Mouse (Mus musculus): ENCODE data around the gene Pabpn1.

Pabpn1 gene

DNA sequence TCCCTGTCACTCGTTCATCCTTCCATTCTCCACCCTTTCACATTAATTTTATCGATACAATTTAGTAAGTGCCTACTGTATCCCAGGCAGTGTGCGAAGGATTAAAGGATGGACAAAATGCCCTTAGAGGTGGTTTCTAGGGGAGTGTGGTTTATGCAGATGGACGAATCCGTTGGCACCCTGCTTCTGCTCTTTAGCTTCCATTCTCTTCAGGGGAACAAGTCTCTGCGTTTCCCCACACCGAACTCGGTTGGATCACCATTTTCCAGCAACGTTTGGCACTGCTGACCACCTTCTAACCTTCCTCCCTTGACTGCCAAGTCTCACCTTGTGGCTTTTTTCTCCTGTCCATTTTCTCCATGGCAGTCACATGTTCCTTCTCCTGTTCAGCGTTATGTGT, 21.0 kb downstream of the Pabpn1 start:
- TF ChIP-seq GATA4 (IDR thresholded peaks at IDR 0.05; ENCODE audit: insufficient replicate concordance, low read length), result no peak

DNA sequence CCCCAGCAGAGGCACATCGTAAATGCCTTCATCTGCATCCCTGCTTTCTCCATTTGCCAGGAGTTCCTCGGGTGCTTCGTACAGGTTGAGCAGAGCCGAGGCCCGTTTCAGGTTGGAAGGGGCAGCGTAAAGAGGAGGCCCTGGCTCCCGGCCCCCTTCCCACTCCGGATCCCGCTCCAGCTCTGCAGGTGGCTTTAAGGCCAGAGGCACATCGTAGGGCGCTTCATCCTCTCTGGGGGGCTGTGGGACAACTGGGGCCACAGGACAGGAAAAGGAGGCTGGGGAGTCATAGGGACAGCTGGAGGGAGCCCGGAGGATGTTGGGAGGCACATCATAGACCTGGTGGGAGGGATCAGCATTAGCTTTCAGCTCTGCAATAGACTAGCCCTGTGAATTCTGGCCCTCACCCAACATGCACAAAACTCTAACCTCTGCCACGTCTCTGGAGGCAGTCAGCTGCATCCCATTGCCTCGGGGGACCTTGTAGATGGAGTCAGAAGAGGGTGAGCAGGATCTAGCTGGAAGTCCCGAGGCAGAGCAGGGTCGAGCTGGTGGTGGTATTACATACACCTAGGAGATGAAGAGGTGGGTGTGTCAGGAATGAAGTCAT, 27.9 kb downstream of the Pabpn1 start:
- TF ChIP-seq GATA4 (IDR thresholded peaks at IDR 0.05; ENCODE audit: insufficient replicate concordance, low read length), result no peak

GRCm38 (mm10) chr14:54924641-54925348, 32.5 kb downstream of the Pabpn1 start:
- TF ChIP-seq GATA4 (IDR thresholded peaks at IDR 0.05; ENCODE audit: insufficient replicate concordance, low read length), result no peak

- TF ChIP-seq GATA4 (IDR thresholded peaks at IDR 0.05; ENCODE audit: insufficient replicate concordance, low read length), result no peak
These were observed 33.3 kb downstream of the Pabpn1 start, which contains the start of gene Efs for GRCm38 (mm10) chr14:54925349-54926342. Efs (minus strand) TSS chr14:54926126.

- TF ChIP-seq GATA4 (IDR thresholded peaks at IDR 0.05; ENCODE audit: insufficient replicate concordance, low read length), result no peak
These were observed 34.3 kb downstream of the Pabpn1 start for GRCm38 (mm10) chr14:54926401-54927158.

DNA sequence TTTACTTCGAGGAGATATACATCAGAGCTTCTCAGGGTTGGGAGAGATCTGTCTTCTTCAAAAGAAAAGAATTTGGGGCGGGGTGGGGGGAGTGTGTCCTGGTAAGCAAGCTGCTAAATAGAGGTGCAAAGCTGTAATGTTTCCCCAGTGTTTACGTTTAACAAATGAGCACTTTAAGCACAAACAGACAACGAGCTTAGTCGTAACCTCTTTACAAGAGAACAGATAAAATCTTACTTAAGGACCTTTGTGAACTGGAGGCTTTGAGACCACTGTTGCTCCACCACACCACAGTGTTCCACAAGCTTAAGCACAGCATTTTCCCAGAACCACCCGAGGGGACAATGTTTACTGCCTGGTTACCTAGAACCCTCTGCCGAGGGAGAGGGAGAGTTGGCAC, 35.0 kb downstream of the Pabpn1 start:
- TF ChIP-seq GATA4 (IDR thresholded peaks at IDR 0.05; ENCODE audit: insufficient replicate concordance, low read length), result no peak

- no peak for TF ChIP-seq GATA4 (IDR thresholded peaks at IDR 0.05; ENCODE audit: insufficient replicate concordance, low read length)
These were observed 37.5 kb downstream of the Pabpn1 start for GRCm38 (mm10) chr14:54929801-54930200.

DNA sequence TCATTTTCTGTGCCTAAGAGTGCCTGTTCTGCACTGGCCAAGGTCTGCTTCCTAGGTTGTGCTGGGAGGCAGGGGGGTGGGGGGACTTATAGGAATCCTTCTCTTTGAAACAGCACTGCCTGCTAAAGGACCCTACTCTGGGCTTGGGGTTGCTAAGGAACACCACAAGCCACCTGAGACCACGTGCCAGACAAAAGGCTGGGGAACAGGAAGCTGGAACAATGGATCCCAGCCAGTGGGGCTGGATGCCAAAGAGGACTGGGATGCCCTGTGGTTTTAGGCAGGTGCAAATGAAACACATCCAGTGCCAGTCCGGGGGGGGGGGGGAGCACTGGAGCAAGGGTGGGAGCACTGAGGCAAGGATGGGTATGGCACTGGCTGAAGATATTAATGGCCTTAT, 38.1 kb downstream of the Pabpn1 start:
- no peak for TF ChIP-seq GATA4 (IDR thresholded peaks at IDR 0.05; ENCODE audit: insufficient replicate concordance, low read length)

GRCm38 (mm10) chr14:54932645-54933150, 40.4 kb downstream of the Pabpn1 start, which contains the start of gene Il25:
Il25 (plus strand) TSS chr14:54932695.
- no peak for TF ChIP-seq GATA4 (IDR thresholded peaks at IDR 0.05; ENCODE audit: insufficient replicate concordance, low read length)

DNA sequence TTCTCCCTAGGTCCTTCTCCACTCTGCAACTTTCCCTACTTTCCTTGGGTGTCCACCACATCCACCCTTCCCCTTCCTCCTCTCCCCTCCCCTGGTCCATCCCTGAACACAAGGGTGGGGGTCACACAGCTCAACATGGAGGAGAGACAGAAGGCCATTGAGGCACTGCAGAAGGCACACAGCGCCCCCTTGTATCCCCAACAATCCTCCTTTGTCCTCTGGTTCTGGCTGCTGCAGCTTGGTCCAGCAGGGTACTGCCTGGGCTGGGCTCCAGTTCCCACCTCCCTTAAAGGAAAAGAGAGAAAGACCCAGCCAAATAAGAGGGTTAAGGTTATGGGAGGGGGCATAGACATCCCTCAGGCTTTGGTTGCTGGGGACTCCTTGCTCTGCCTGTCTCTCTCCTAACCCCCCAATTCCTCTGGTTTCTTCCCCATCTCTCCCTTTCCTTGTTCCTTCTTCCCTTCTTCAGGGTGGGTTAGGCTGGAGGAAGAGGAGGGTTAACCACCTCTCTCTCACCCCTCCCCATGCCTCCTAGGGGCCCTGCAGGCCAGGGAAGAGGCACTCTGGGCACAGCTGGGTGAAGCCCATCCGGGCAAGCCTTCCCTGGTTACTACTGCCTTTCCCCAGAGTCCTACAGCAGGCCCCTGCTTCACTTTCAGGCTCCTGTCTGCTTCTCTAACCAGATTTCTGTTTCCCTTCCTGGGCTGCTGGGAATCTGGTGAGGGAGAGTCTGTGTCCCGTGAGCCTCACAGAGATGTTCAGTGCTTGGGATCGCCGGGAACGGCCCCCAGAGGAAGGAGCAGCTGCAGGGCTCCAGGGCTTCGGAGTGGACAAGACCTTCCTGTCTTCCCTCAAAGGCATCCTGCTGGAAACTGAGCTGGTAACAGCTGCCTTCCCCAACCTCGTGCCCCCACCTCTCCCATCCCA, 43.9 kb downstream of the Pabpn1 start, which contains the start of gene Cmtm5:
Cmtm5 (plus strand) TSS at position 358 of the 927 bp plus-strand sequence.
- TF ChIP-seq GATA4 (IDR thresholded peaks at IDR 0.05; ENCODE audit: insufficient replicate concordance, low read length), result no peak

DNA sequence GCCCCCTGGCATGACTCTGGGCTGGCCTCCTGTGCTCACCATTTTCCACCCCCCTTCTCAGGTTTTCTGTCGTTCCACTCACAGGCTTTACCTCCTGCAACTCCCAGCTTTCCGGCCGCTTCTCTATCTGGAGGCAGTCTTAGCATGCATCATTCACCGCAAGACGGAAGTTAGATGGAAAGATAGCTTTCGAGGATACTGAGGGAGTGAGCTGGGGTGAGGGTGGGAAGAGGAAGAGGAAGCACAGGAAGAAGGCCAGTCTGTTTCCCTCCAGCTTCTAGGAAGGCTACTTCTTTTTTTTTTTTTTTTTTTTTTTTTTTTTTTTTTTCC, 44.5 kb downstream of the Pabpn1 start:
- no peak for TF ChIP-seq GATA4 (IDR thresholded peaks at IDR 0.05; ENCODE audit: insufficient replicate concordance, low read length)

DNA sequence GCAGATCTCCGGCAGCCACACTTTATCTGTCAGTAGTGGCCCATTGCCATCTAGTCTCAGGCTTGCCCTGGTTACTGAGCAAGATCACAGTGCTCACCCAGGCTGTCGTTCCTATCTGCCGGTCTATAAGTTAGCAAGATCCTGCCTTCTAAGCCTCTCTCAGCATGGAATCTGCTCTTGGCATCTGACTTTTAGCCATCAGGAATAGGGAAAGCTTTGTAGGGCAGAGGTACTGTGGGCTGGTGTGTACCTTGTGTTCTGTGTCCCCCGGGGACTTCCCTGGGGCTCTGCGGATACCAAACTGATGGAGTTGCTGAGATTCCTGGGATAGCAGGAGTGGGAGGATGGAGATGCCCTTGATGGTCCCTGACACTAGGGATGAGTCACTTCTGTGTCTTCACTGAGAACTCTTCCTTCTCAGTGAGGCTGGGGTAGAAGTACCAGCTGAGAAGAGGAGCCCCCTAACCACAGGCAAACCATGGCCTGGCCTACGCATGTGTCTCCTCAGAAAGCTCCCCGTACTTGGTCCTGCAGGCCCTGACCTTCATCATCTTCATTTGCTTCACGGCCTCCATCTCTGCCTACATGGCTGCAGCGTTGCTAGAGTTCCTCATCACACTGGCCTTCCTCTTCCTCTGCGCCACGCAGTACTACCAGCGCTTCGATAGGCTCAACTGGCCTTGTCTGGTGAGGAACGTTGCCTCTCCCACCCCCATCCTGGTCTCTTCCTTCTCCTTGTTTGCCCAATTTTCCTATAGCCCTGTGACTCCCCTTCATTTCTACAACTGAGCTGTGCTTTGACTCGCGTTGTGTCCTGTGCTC, 45.3 kb downstream of the Pabpn1 start:
- TF ChIP-seq GATA4 (IDR thresholded peaks at IDR 0.05; ENCODE audit: insufficient replicate concordance, low read length), result no peak
